Mouse (Mus musculus) hindbrain, embryonic 12.5 days (tissue): ENCODE measurements around the gene Tbc1d17. TPM values are rescaled to one million over a fixed set of nuclear protein-coding genes. Genes with fewer than 3 reads are reported as not detected.

Experiments
- ATAC-seq: fragments of 200-750 bp; cut with Nextera tagmentation; 2 replicates; pipeline ENCODE4 v1.8.0; 2017; ENCODE audit warnings: moderate TSS enrichment; ENCODE audit not compliant: low FRiP score
- H3K27ac ChIP-seq: fragments of 300-500 bp; sonication (generic); 2 replicates; pipeline ENCODE4 v1.5.1; 2016; ENCODE audit warnings: mild to moderate bottlenecking
- H3K27me3 ChIP-seq: fragments of 300-500 bp; sonication (generic); 2 replicates; pipeline ENCODE4 v1.6.1; 2016; ENCODE audit warnings: mild to moderate bottlenecking
- H3K36me3 ChIP-seq: fragments of 300-500 bp; sonication (generic); 2 replicates; pipeline ENCODE4 v1.6.1; 2016; ENCODE audit warnings: mild to moderate bottlenecking
- H3K4me1 ChIP-seq: fragments of 300-500 bp; sonication (generic); 2 replicates; pipeline ENCODE4 v1.6.1; 2016
- H3K4me2 ChIP-seq: fragments of 300-500 bp; sonication (generic); replicated peaks from 2 replicates; pipeline ENCODE4 v1.6.1; 2016; ENCODE audit warnings: mild to moderate bottlenecking
- H3K4me3 ChIP-seq: fragments of 300-500 bp; sonication (generic); 2 replicates; pipeline ENCODE4 v1.5.1; 2016; ENCODE audit warnings: mild to moderate bottlenecking
- H3K9ac ChIP-seq: fragments of 300-500 bp; sonication (generic); 2 replicates; pipeline ENCODE4 v1.6.1; 2016; ENCODE audit warnings: mild to moderate bottlenecking, moderate library complexity
- H3K9me3 ChIP-seq: fragments of 300-500 bp; sonication (generic); replicated peaks from 2 replicates; pipeline ENCODE4 v1.6.1; 2016; ENCODE audit warnings: mild to moderate bottlenecking
- WGBS: fragments of 180-500 bp; shearing (Covaris S2); methylation state at CpG from one replicate; pipeline ENCODE4 v1.1.7; 2016; 5-methylcytosine and 5-hydroxymethylcytosine counted together
- polyA plus RNA-seq: library from polyadenylated mRNA; unstranded; fragments of >200 nt; fragmentation: Nextera tagmentation; extraction: Ambion mirVana; gene quantifications from 2 replicates; pipeline ENCODE4 v1.2.1, GENCODE M21; 2016

Gene Tbc1d17
- polyA plus RNA-seq, 1 experiment from 2014 or later: 103 TPM

DNA sequence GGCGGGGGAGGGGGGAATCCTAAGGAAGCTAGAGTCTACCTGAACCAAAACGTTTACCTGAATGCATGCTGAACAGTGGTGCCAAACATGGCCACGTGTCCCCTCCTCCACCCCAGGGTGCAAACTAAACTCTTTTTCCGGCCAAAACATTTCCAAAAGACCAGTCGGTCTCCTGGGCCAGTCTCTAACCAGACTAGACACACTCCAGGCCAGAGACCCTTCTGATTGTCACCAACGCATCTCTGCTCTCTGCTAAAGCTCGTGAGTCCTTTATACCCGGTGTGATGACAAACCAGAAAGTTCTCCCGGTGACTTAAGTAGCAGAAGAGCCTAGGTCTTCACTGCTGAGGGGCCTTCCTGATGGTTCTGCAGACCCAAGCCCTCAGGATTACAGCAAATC, 18.9 kb upstream of the Tbc1d17 start:
- H3K27ac ChIP-seq: no peak overlapping the region
- H3K36me3 ChIP-seq: peaks cover 42% of the 10 kb centered on the region
- peak overlapping the region; percentile 97 for H3K4me3 ChIP-seq
- H3K4me1 ChIP-seq: peaks cover 53% of the 10 kb centered on the region
- H3K9me3 ChIP-seq: no peaks in the 10 kb centered on the region
- WGBS: 60% methylated on average over 9 of the region's 9 CpGs
- ATAC-seq: no peak
- peak overlapping the region; percentile 98 for H3K4me2 ChIP-seq
- peak overlapping the region; percentile 99 for H3K9ac ChIP-seq
- H3K27me3 ChIP-seq: no peaks in the 10 kb centered on the region

- Histone ChIP-seq H3K36me3 (peaks cover 48% of the 10 kb centered on the region), H3K27ac (no peak overlapping the region), H3K9ac (peak overlapping the region; percentile 99), H3K4me1 (peaks cover 53% of the 10 kb centered on the region), H3K9me3 (no peaks in the 10 kb centered on the region), H3K4me3 (peak overlapping the region; percentile 97), H3K4me2 (peak overlapping the region; percentile 98), H3K27me3 (no peaks in the 10 kb centered on the region)
- ATAC-seq: no peak
- WGBS: 78% methylated on average over 19 of the region's 19 CpGs
Measured at GRCm38 (mm10) chr7:44867010-44867702, 18.3 kb upstream of the Tbc1d17 start.

GRCm38 (mm10) chr7:44866276-44867009, 17.6 kb upstream of the Tbc1d17 start:
- WGBS: 64% methylated on average over 15 of the region's 15 CpGs
- peaks cover 52% of the 10 kb centered on the region for H3K4me1 ChIP-seq
- H3K27me3 ChIP-seq: no peaks in the 10 kb centered on the region
- H3K4me3 ChIP-seq: peak overlapping the region; percentile 2
- ATAC-seq: no peak
- H3K9ac ChIP-seq: peak overlapping the region; percentile 99
- H3K9me3 ChIP-seq: no peaks in the 10 kb centered on the region
- H3K4me2 ChIP-seq: peak overlapping the region; percentile 98
- H3K27ac ChIP-seq: no peak overlapping the region
- peaks cover 56% of the 10 kb centered on the region for H3K36me3 ChIP-seq

DNA sequence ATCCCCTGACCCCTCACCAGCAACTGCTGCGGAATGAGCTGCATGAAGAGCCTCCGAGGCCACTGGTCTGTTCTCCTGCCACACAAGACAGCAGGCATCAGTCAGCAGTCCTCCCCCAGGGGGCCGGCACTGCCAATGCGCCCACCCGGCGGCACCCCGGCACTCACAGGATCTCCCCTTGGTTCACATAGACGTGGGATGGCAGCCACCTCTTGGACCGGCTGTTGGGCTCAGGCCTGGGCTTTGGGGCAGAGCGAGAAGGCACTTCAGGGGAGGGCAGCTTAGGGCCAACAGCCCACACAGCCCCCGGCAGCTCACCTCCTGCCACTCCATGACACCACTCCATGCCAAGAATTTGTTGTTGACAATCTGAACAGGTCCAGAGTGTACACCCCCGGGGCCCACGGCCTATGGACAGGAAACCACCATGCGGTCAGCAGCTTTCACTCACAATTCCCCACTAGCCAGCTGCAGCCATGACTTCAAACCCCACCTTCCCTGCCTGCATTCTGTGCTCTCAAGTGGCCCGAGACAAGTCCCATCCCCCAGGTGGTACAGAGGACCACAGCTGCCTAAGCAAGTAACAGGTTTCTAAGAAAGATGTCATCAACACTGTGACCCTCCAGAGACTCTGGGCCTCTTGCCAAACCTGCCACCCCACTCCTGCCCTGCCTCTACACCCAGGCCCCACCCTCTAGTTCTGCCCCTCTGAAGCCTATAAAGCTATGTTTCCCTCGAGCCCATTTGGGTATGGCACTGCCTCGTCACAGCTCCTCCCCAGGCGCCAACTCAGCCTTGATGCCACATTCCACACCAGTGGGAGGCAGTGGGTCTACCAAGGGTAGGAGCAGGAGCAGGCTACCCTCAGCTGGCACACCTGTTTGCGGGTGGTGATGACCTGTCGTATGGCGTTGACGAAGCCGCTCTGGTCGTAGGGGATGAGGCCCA, 16.0 kb upstream of the Tbc1d17 start:
- Histone ChIP-seq H3K4me3 (no peak overlapping the region), H3K9ac (no peak overlapping the region), H3K9me3 (no peaks in the 10 kb centered on the region), H3K27ac (no peak overlapping the region), H3K27me3 (no peaks in the 10 kb centered on the region), H3K36me3 (peaks cover 60% of the 10 kb centered on the region), H3K4me1 (peaks cover 49% of the 10 kb centered on the region), H3K4me2 (no peak overlapping the region)
- 89% methylated on average over 24 of the region's 24 CpGs for WGBS
- no peak for ATAC-seq

GRCm38 (mm10) chr7:44863982-44864494, 15.2 kb upstream of the Tbc1d17 start:
- peaks cover 49% of the 10 kb centered on the region for H3K4me1 ChIP-seq
- H3K27me3 ChIP-seq: no peaks in the 10 kb centered on the region
- H3K4me3 ChIP-seq: no peak overlapping the region
- no peak overlapping the region for H3K27ac ChIP-seq
- H3K9me3 ChIP-seq: no peaks in the 10 kb centered on the region
- no peak overlapping the region for H3K9ac ChIP-seq
- H3K36me3 ChIP-seq: peaks cover 64% of the 10 kb centered on the region
- no peak overlapping the region for H3K4me2 ChIP-seq
- WGBS: 88% methylated on average over 11 of the region's 11 CpGs
- ATAC-seq: no peak

- no peaks in the 10 kb centered on the region for H3K27me3 ChIP-seq
- H3K9ac ChIP-seq: no peak overlapping the region
- no peaks in the 10 kb centered on the region for H3K9me3 ChIP-seq
- no peak for ATAC-seq
- H3K4me3 ChIP-seq: no peak overlapping the region
- peaks cover 52% of the 10 kb centered on the region for H3K4me1 ChIP-seq
- H3K27ac ChIP-seq: no peak overlapping the region
- no peak overlapping the region for H3K4me2 ChIP-seq
- peaks cover 64% of the 10 kb centered on the region for H3K36me3 ChIP-seq
- WGBS: 93% methylated on average over 14 of the region's 14 CpGs
Measured at GRCm38 (mm10) chr7:44863210-44863609, 14.3 kb upstream of the Tbc1d17 start.

DNA sequence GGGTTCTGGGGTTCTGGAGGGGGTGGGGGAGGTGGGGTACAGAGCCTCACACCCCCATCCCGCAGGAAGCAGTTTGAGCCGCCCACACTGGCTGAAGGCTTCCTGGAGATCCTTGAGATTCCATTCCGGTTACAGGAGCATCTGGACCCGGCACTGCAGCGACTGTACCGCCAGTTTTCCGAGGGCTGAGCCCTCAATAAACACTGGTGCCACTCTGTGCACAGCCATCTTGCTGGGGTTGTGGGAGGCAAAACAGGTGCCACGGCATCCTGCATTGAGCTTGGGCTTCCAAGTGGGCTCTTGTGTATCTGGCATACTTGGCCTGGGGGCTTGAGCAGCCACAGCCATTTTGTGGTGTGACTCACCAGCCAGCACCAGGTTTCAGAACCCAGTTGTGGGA, 13.6 kb upstream of the Tbc1d17 start:
- Histone ChIP-seq H3K4me1 (peaks cover 50% of the 10 kb centered on the region), H3K36me3 (peaks cover 64% of the 10 kb centered on the region)

GRCm38 (mm10) chr7:44861429-44861816, 12.5 kb upstream of the Tbc1d17 start:
- Histone ChIP-seq H3K27me3 (no peaks in the 10 kb centered on the region), H3K27ac (peak overlapping the region; percentile 44; the same call in 1 of the 2 replicates), H3K9me3 (no peaks in the 10 kb centered on the region), H3K4me2 (no peak overlapping the region), H3K4me3 (no peak overlapping the region), H3K9ac (no peak overlapping the region), H3K4me1 (peaks cover 42% of the 10 kb centered on the region), H3K36me3 (peaks cover 58% of the 10 kb centered on the region)
- WGBS: 78% methylated on average over 14 of the region's 14 CpGs
- no peak for ATAC-seq

More for the DNA sequence above, 13.6 kb upstream of the Tbc1d17 start:
- H3K4me3 ChIP-seq: no peak overlapping the region
- no peak overlapping the region for H3K4me2 ChIP-seq
- no peak overlapping the region for H3K9ac ChIP-seq
- WGBS: 93% methylated on average over 8 of the region's 8 CpGs
- no peaks in the 10 kb centered on the region for H3K9me3 ChIP-seq
- ATAC-seq: no peak
- no peak overlapping the region for H3K27ac ChIP-seq
- no peaks in the 10 kb centered on the region for H3K27me3 ChIP-seq

GRCm38 (mm10) chr7:44860576-44861428, 11.9 kb upstream of the Tbc1d17 start:
- H3K9me3 ChIP-seq: no peaks in the 10 kb centered on the region
- H3K4me1 ChIP-seq: peaks cover 38% of the 10 kb centered on the region
- H3K9ac ChIP-seq: no peak overlapping the region
- ATAC-seq: 0 out of 2 replicates have a peak, but pooled peaks have one; percentile 21
- peak overlapping the region; percentile 44 for H3K27ac ChIP-seq
- no peaks in the 10 kb centered on the region for H3K27me3 ChIP-seq
- peaks cover 52% of the 10 kb centered on the region for H3K36me3 ChIP-seq
- H3K4me3 ChIP-seq: peak overlapping the region; percentile 2
- H3K4me2 ChIP-seq: no peak overlapping the region; the same call in 1 of the 2 replicates
- 57% methylated on average over 22 of the region's 22 CpGs for WGBS

- H3K27me3 ChIP-seq: no peaks in the 10 kb centered on the region
- H3K4me3 ChIP-seq: 0 out of 2 replicates have a peak overlapping the region, but pooled peaks have one; percentile 2
- peaks cover 34% of the 10 kb centered on the region for H3K4me1 ChIP-seq
- H3K9ac ChIP-seq: no peak overlapping the region
- no peaks in the 10 kb centered on the region for H3K9me3 ChIP-seq
- no peak for ATAC-seq
- H3K36me3 ChIP-seq: peaks cover 43% of the 10 kb centered on the region
- H3K4me2 ChIP-seq: no peak overlapping the region
- 92% methylated on average over 11 of the region's 11 CpGs for WGBS
- no peak overlapping the region for H3K27ac ChIP-seq
Measured at GRCm38 (mm10) chr7:44859896-44860295, 11.0 kb upstream of the Tbc1d17 start.

GRCm38 (mm10) chr7:44857905-44858304, 9.0 kb upstream of the Tbc1d17 start:
- peak overlapping the region; percentile 92 for H3K27ac ChIP-seq
- H3K4me1 ChIP-seq: peaks cover 48% of the 10 kb centered on the region
- H3K9me3 ChIP-seq: no peaks in the 10 kb centered on the region
- peak overlapping the region; percentile 93 for H3K4me2 ChIP-seq
- peak overlapping the region; percentile 92 for H3K9ac ChIP-seq
- peak overlapping the region; percentile 68 for H3K4me3 ChIP-seq
- 30% methylated on average over 8 of the region's 8 CpGs for WGBS
- H3K27me3 ChIP-seq: no peaks in the 10 kb centered on the region
- peaks cover 24% of the 10 kb centered on the region for H3K36me3 ChIP-seq
- no peak for ATAC-seq
